Mouse (Mus musculus): ENCODE data around the gene Dlg2. TPM values are rescaled to one million over a fixed set of nuclear protein-coding genes. Genes with fewer than 3 reads are reported as not detected.
A peak's percentile ranks its signal among the peaks of the same experiment; 100 is the strongest.

Dlg2 gene
- polyA plus RNA-seq, 1 experiment = 0.01 TPM

DNA sequence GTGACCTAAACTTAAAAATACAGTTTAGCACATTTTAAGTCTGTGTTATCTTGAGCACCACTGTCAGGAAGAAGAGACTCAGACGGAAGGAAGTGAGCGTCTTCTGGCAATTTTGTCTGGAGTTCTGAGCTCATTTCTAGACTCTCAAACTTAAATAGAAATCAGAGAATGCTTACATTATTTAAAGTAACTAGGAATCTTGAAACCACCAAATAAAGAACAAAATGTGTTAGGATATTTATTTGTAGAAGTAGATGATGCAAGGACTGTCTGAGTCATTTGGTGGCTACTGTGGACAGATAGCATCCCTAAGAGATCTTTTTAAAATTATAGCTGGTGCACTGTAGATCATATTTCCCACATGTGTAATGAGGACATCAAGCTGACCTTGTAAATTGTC, 1557.8 kb downstream of the Dlg2 start:
- Histone ChIP-seq H3K4me3 (ENCODE audit: insufficient read depth, poor library complexity, severe bottlenecking) (no peak overlapping the region), H3K27me3 (ENCODE audit: control insufficient read depth, insufficient read depth, insufficient read length) (no peaks in the 10 kb centered on the region), H3ac (ENCODE audit: control insufficient read depth, insufficient read length, low read depth) (no peak overlapping the region), H3K79me3 (ENCODE audit: low read depth) (no peaks in the 10 kb centered on the region), H3K79me2 (ENCODE audit: control insufficient read depth, insufficient read depth) (no peaks in the 10 kb centered on the region), H3K36me3 (ENCODE audit: control insufficient read depth, insufficient read depth) (no peaks in the 10 kb centered on the region)
- TF ChIP-seq MYOD1 (IDR thresholded peaks at IDR 0.05; ENCODE audit: control insufficient read depth, insufficient read length, low read depth) (no peak), CEBPB (IDR thresholded peaks at IDR 0.05; ENCODE audit: low read depth) (peak; percentile 52)

DNA sequence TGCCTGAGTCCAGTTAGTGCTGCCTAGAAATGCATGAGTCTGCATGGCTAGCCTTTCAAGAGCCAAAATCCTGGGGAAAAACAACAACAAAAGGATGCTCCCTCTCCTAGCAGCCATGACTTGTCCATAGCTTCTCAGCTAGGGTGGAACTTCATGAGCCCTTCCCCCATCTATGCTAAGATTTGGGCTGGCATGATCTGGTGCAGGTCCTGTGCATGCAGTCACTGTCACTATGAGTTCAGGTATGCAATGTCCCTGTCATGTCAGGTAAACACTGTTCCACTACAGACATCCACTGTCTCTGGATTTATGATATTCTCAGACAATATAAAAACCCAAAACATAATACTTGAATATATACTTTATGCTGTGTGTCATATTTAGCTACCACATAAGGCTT, 1563.7 kb downstream of the Dlg2 start:
- H3K79me2 ChIP-seq (ENCODE audit: control insufficient read depth, insufficient read depth) = no peaks in the 10 kb centered on the region
- H3K79me3 ChIP-seq (ENCODE audit: low read depth) = no peaks in the 10 kb centered on the region
- TF ChIP-seq MYOD1 (IDR thresholded peaks at IDR 0.05; ENCODE audit: control insufficient read depth, insufficient read length, low read depth) (no peak), CTCF (IDR thresholded peaks at IDR 0.05; ENCODE audit: control insufficient read depth, insufficient read depth, insufficient read length) (no peak)
- no peaks in the 10 kb centered on the region for H3K36me3 ChIP-seq (ENCODE audit: control insufficient read depth, insufficient read depth)
- no peaks in the 10 kb centered on the region for H3K27me3 ChIP-seq (ENCODE audit: control insufficient read depth, insufficient read depth, insufficient read length)
- H3K4me3 ChIP-seq (ENCODE audit: insufficient read depth, poor library complexity, severe bottlenecking) = no peak overlapping the region
- no peak overlapping the region for H3ac ChIP-seq (ENCODE audit: control insufficient read depth, insufficient read length, low read depth)

DNA sequence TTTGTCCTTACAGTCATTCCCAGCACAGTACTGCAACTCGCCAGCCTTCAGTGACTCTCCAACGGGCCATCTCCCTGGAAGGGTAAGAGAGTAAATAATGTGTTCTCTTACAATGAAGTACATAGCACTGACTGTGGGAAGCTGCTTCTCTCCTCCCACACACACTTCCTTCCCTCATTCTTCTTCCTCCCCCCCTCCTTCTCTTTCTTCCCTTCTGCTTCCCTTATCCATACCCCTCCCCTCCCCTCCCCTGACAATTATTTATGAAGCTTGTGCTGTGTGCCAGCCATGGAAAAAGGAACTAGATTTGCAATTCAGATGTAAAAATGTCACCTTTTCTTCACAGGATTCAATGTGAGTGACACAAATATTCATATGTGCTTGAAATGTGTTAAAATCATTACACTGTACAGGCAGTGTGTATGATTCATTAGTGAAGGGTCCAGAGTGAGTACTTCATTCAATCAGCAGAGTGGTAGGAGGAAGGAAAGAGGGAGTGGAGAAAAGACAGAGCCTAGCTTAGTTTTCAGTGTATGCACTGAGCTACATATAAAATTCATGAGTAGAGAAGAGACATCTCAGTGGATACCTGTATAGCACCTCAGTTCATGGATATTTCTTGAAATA, 1564.4 kb downstream of the Dlg2 start:
- TF ChIP-seq CTCF (IDR thresholded peaks at IDR 0.05; ENCODE audit: control insufficient read depth, insufficient read depth, insufficient read length) (no peak), MAX (IDR thresholded peaks at IDR 0.05) (no peak), USF1 (IDR thresholded peaks at IDR 0.05; ENCODE audit: low read depth) (no peak), MYOD1 (IDR thresholded peaks at IDR 0.05; ENCODE audit: control insufficient read depth, insufficient read length, low read depth) (no peak), FOSL1 (IDR thresholded peaks at IDR 0.05; ENCODE audit: insufficient read depth, low read length, poor library complexity, severe bottlenecking) (no peak), CEBPB (IDR thresholded peaks at IDR 0.05; ENCODE audit: low read depth) (no peak), MYOG (IDR thresholded peaks at IDR 0.05; ENCODE audit: control insufficient read depth, extremely low read depth, insufficient read length) (no peak)
- Histone ChIP-seq H3K36me3 (ENCODE audit: control insufficient read depth, insufficient read depth) (no peaks in the 10 kb centered on the region), H3K79me2 (ENCODE audit: control insufficient read depth, insufficient read depth) (no peaks in the 10 kb centered on the region), H3K4me3 (ENCODE audit: insufficient read depth, poor library complexity, severe bottlenecking) (no peak overlapping the region), H3K27me3 (ENCODE audit: control insufficient read depth, insufficient read depth, insufficient read length) (no peaks in the 10 kb centered on the region), H3ac (ENCODE audit: control insufficient read depth, insufficient read length, low read depth) (no peak overlapping the region), H3K79me3 (ENCODE audit: low read depth) (no peaks in the 10 kb centered on the region)

DNA sequence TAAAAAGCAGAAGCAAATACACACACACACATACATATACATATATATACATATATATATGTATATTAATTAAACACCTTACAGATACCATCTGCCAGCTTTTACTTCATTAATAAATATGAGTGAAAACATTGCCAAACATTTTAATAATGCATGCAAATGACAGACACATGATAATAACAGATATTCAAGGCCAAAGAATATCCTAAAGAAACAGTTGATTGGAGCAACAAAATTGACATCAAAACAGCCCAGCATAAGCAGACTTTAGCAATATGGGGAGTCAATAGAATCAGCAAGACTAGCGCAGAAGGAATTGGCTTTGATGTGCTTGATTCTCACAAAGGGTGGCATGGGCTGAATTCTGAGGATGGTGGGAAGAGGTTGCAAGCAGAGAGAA, 1568.5 kb downstream of the Dlg2 start:
- Histone ChIP-seq H3K79me2 (ENCODE audit: control insufficient read depth, insufficient read depth) (no peaks in the 10 kb centered on the region), H3K36me3 (ENCODE audit: control insufficient read depth, insufficient read depth) (no peaks in the 10 kb centered on the region), H3K27me3 (ENCODE audit: control insufficient read depth, insufficient read depth, insufficient read length) (no peaks in the 10 kb centered on the region), H3ac (ENCODE audit: control insufficient read depth, insufficient read length, low read depth) (no peak overlapping the region), H3K4me3 (ENCODE audit: insufficient read depth, poor library complexity, severe bottlenecking) (no peak overlapping the region), H3K79me3 (ENCODE audit: low read depth) (no peaks in the 10 kb centered on the region)
- TF ChIP-seq MAX (IDR thresholded peaks at IDR 0.05) = no peak
- TF ChIP-seq USF1 (IDR thresholded peaks at IDR 0.05; ENCODE audit: low read depth) = no peak
- no peak for TF ChIP-seq CTCF (IDR thresholded peaks at IDR 0.05; ENCODE audit: control insufficient read depth, insufficient read depth, insufficient read length)

DNA sequence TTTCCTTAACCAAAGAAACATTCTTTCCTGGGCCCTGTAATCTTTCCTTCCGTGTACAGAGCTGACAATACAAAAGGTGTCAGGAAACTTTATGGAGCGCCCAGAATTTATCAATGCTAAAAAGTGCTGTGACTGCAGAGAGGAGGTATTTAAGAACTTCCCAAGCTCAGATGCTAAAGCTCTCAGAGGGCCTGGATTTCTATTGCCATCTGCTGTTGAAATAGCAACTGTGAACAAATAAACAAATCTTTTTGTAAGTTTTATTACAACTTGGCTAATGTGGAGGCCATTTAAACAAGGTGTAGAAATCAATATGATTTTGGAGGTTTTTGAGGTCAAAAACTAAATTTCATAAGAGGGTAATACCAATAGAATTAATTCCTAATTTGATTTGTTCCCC, 1570.8 kb downstream of the Dlg2 start:
- no peaks in the 10 kb centered on the region for H3K79me2 ChIP-seq (ENCODE audit: control insufficient read depth, insufficient read depth)
- no peak for TF ChIP-seq CEBPB (IDR thresholded peaks at IDR 0.05; ENCODE audit: low read depth)
- no peak for TF ChIP-seq FOSL1 (IDR thresholded peaks at IDR 0.05; ENCODE audit: insufficient read depth, low read length, poor library complexity, severe bottlenecking)
- H3K27me3 ChIP-seq (ENCODE audit: control insufficient read depth, insufficient read depth, insufficient read length) = no peaks in the 10 kb centered on the region
- H3K4me3 ChIP-seq (ENCODE audit: insufficient read depth, poor library complexity, severe bottlenecking) = no peak overlapping the region
- no peaks in the 10 kb centered on the region for H3K79me3 ChIP-seq (ENCODE audit: low read depth)
- no peaks in the 10 kb centered on the region for H3K36me3 ChIP-seq (ENCODE audit: control insufficient read depth, insufficient read depth)
- no peak overlapping the region for H3ac ChIP-seq (ENCODE audit: control insufficient read depth, insufficient read length, low read depth)

DNA sequence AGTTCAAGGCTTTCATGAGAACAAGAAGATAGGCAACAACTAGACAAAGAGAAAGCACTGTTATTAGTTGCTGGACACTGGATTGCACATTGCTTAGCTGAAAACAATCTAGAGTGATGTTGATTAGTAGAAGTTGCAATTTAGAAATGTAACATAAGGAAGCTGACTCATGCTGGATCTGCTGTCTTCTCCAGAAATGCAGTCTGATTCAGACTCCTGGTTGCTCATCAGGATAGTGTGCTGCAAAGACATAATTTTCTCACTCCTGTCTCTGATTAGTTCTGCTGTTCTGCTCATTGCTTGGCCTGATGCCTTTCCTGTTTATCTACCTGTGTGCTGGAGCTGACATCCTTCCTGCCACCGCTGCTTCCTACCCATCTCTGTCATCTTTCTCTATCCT, 1572.4 kb downstream of the Dlg2 start:
- Histone ChIP-seq H3K79me3 (ENCODE audit: low read depth) (no peaks in the 10 kb centered on the region), H3K4me3 (ENCODE audit: insufficient read depth, poor library complexity, severe bottlenecking) (no peak overlapping the region), H3K27me3 (ENCODE audit: control insufficient read depth, insufficient read depth, insufficient read length) (no peaks in the 10 kb centered on the region), H3ac (ENCODE audit: control insufficient read depth, insufficient read length, low read depth) (no peak overlapping the region), H3K36me3 (ENCODE audit: control insufficient read depth, insufficient read depth) (no peaks in the 10 kb centered on the region), H3K79me2 (ENCODE audit: control insufficient read depth, insufficient read depth) (no peaks in the 10 kb centered on the region)
- TF ChIP-seq FOSL1 (IDR thresholded peaks at IDR 0.05; ENCODE audit: insufficient read depth, low read length, poor library complexity, severe bottlenecking) = no peak
- TF ChIP-seq USF1 (IDR thresholded peaks at IDR 0.05; ENCODE audit: low read depth) = no peak
- no peak for TF ChIP-seq CEBPB (IDR thresholded peaks at IDR 0.05; ENCODE audit: low read depth)
- no peak for TF ChIP-seq MYOD1 (IDR thresholded peaks at IDR 0.05; ENCODE audit: control insufficient read depth, insufficient read length, low read depth)
- no peak for TF ChIP-seq MYOG (IDR thresholded peaks at IDR 0.05; ENCODE audit: control insufficient read depth, extremely low read depth, insufficient read length)
- no peak for TF ChIP-seq MAX (IDR thresholded peaks at IDR 0.05)
- no peak for TF ChIP-seq CTCF (IDR thresholded peaks at IDR 0.05; ENCODE audit: control insufficient read depth, insufficient read depth, insufficient read length)

Measured in C2C12 (cell line).